Mouse (Mus musculus) midbrain, embryonic 12.5 days (tissue): Measurements from ENCODE around the gene Megf11. TPM values are rescaled to one million over a fixed set of nuclear protein-coding genes. Genes with fewer than 3 reads are reported as not detected.

Experiments
- microRNA-seq: library from miRNA; unstranded; fragments of <30 nt; microRNA quantifications from one replicate; pipeline ENCODE4, GENCODE M21; 2017
- polyA plus RNA-seq: library from polyadenylated mRNA; unstranded; fragments of >200 nt; fragmentation: Nextera tagmentation; extraction: Ambion mirVana; gene quantifications from 2 replicates; pipeline ENCODE4 v1.2.1, GENCODE M21; 2016

Megf11 gene
- polyA plus RNA-seq, 1 experiment from 2014 or later = 6.5 TPM

Small RNA genes within 50 kb of the gene (microRNA-seq; reads per million reads assigned to microRNA genes)
- gene Gm47308 = not detected

Other genes with a start within 250 kb of the Megf11 start
- 24.8 and 27.9 TPM in 2 replicates for gene Zwilch, start 212.5 kb upstream of the Megf11 start, polyA plus RNA-seq
- gene Rpl4, start 212.3 kb upstream of the Megf11 start, polyA plus RNA-seq = 799 and 822 TPM in 2 replicates
- 34.5 and 35.4 TPM in 2 replicates for gene Snapc5, start 206.4 kb upstream of the Megf11 start, polyA plus RNA-seq
- 2.3 and 2.6 TPM in 2 replicates for gene Uchl4, start 150.4 kb upstream of the Megf11 start, polyA plus RNA-seq
- gene Map2k1, start 132.0 kb upstream of the Megf11 start, polyA plus RNA-seq = 62.1 and 63.7 TPM in 2 replicates
- gene Tipin, start 104.0 kb upstream of the Megf11 start, polyA plus RNA-seq = 202 and 203 TPM in 2 replicates
- gene Dis3l, start 44.3 kb upstream of the Megf11 start, polyA plus RNA-seq = 23.8 and 24.0 TPM in 2 replicates